Mouse (Mus musculus) heart, postnatal 0 days (tissue): ENCODE data around the gene Urgcp.

Experiments
- CTCF ChIP-seq: IDR thresholded peaks from 2 replicates; pipeline ENCODE4 v1.5.1; 2016; ENCODE audit warnings: antibody characterized with exemption, control low read depth, low read depth
- EP300 ChIP-seq: IDR thresholded peaks from 2 replicates; pipeline ENCODE4 v1.6.1; 2016; ENCODE audit warnings: antibody characterized with exemption, low read depth

DNA sequence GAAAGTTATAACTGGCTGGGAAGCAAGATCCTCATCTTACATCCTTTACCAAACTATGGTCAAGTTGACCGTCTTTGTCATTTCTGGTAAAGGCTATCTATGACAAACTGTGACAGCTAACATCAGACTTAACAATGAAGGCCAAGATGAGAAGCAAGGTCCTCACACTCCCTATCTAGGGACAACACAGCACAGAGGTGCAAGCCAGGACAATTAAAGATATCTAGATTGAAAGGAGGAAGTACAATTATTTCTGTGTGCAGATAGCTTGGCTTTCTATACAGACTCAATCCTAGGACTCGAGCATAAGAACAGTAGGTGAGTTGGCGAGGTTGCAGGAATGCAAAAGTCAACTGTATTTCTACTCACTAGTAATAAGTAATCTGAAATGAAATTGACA, 43.5 kb upstream of the Urgcp start:
- TF ChIP-seq EP300 = no peak
- no peak for TF ChIP-seq CTCF
